Mouse (Mus musculus) lung, postnatal 4 days (tissue): ENCODE data around the gene Adam12.

ENCODE experiments used
- DNase-seq, 2 experiments: peaks; one replicate each; pipeline ENCODE4 v3.0.0; 2021

Adam12 gene

GRCm38 (mm10) chr7:134149351-134149750 lies 82.6 kb downstream of the Adam12 start:
- DNase-seq = no peak

DNA sequence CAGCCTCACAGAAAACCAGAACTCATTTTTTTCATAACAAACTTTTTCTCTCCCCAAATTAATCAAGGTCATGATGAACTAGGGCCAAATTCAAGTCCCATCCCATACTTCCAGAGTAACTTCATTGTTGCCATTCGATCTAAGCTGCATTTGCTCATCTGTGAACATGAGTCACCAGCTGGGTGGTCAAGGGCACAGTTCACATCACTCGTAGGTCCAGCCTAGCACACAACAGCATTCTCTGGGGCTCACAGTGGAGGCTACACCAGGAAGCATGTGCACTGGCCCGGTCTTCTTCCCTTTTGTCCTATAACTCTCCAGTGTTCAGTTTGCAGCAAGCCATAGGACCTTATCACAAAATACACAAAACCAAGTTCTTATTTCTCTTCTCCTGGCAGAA lies 84.4 kb downstream of the Adam12 start:
- DNase-seq = no peak

- no peak for DNase-seq
These were observed 85.1 kb downstream of the Adam12 start for GRCm38 (mm10) chr7:134146821-134147220.

DNA sequence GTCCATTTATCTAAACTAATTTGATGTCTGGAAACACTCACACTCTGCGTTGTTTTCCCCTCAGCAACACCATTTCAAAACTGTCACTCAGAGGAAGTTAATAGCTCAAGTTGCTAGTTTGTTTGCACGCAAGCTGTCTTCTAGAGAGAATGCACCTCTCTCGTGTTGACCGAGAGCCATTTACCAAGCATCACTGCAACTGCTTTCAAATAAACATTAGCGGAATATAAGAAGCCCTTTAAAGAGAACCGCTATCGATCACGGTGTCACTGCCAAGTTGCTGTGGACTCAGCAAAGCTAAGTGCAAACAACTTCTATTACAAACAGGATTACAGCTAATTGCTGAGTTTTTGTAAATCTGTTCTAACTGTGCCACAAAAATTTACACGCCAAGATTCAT lies 87.8 kb downstream of the Adam12 start:
- no peak for DNase-seq

GRCm38 (mm10) chr7:134139291-134139949 lies 92.5 kb downstream of the Adam12 start:
- DNase-seq = no peak

GRCm38 (mm10) chr7:134132323-134132722 lies 99.6 kb downstream of the Adam12 start:
- DNase-seq = no peak

DNA sequence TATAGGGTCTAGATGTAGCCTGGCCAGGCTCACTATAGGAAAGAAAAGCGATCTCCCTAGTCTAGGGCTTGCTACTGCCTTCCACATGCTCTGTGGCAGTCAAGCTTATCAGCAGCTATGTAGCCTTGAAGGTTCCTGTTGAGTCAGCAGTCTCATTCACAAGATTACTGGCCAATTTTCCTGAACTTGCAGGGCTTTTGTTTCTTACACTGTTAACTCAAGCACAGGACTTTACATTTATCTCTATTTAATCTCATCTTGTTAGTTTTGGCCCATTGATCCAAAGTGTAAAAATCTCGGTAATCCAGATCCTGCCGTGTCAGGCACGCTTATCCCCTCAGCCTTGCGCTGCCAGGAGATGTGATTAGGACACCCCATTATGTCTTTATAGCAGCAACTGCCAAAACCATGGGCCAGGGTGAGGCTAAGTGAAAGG lies 103.8 kb downstream of the Adam12 start:
- DNase-seq = peak in 1 of 2 experiments; percentile 29

DNA sequence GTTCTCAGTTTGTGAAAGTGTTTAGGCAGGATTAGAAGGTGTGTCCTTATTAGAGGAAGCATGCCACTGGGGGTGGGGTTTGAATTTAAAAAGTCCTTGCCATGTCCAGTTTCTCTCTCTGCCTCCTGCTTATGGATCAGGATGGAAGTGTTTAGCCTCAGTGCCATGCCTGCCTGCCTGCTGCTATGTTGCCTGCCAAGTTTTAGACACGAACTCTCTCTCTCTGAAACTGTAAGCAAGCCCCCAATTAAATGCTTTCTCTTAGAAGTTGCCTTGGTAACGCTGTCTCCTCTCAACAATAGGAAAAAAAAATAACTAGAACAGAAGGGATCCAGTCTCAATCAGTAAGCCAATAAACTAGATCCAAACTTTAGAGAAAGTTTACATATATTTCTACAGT lies 110.5 kb downstream of the Adam12 start:
- no peak for DNase-seq

DNA sequence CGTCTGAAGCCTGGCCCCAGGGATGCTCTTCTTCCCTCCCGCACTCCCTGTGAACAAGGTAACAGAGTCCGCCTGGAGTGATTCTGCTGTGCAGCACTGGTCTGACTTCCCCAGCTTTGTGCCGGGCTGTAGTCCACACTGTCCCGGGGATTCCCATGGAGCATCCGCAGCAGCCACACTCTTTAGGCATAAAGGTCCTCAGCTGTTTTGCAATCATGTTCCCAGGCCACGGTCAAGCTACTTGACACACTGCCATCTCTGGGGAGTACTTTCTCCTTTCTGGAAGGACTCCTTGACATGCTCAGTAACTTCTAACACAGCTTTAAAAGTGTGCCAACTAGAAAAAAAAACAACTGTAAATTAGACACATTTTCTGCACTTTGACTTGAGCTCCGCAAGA lies 116.5 kb downstream of the Adam12 start:
- DNase-seq = peak in 1 of 2 experiments; percentile 46

DNA sequence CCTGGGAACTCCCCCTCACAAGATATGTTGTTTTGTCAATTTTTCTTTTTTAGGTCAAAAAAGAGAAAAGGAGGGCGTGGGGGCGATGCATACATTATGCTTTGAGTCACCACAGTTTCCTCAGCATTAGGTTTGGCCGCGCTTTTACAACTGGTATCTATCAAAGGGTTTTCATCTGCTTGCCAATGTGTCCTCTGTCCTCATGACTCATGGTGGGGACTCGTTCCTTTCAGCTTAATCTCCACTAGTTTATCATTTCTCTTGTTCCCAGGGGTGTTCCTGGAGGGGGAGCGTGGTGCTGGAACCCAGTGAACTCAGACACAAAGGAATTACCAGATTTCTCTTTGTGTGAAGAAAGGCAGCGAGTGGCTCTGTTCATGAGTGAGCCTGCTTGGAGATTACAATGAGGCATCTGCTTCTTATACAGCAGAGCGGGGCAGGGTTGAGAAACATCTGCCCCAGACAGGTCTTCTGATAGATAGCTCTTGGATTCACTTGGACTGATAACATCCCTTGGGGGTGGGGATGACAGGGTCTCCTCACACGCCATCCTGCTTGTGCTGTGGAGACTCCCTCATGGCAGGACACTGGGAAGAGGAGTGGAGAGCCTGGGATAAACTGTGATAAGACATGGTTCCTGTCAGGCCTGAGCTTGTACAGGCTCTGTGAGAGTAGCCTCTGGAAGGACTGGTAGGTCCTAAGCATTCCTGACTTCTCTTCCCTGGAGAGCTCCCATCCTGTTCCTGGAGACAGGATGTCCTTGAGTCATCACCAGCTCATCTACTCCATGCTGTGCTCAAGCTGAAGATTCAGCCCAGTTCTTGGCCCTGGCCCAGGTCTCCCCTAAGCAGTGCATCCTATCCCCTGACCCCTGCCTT lies 117.4 kb downstream of the Adam12 start:
- no peak for DNase-seq

- no peak for DNase-seq
These were observed 118.1 kb downstream of the Adam12 start for GRCm38 (mm10) chr7:134113829-134114228.

DNA sequence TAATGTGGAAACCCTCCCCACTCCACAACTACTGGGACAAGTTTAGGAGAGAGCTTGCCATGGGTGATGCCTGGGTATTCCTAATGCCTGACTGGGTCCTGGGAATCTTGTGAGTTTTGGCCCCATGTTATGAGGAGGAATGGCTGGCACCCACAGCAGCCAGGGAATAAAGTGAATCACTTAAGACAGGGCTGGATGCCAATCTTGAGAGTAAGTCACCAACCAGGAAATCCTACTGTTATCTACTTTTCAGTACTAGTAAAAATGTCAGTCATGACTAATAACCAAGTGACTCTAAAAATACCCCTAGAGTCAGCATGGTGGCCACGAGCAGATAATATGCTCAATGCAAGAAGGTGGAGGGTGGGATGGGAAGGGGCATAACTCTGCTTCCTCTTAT lies 121.8 kb downstream of the Adam12 start:
- no peak for DNase-seq

GRCm38 (mm10) chr7:134107849-134108248 lies 124.1 kb downstream of the Adam12 start:
- DNase-seq = no peak

DNA sequence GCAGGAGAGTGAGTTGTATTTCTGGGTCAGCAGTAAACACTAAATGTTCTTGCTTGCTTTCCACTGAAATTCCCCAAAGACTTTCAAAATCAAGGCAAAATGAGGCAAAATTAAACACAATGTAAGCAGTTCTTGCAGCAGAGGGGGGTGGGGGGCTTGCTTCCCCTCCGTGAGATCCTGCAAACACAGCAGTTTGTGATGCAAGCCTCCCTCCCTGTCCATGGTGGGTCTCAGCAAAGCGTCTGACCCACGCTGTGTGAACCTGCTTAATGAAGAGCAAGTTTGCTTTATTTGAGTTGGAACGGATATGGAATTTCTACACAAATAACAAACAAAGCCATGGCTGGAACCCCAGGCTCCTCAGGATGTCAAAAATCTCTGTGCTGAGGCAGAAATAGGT lies 132.9 kb downstream of the Adam12 start:
- DNase-seq = peak in 1 of 2 experiments; percentile 45

GRCm38 (mm10) chr7:134097861-134098260 lies 134.1 kb downstream of the Adam12 start:
- DNase-seq = no peak

- no peak for DNase-seq
These were observed 138.1 kb downstream of the Adam12 start for GRCm38 (mm10) chr7:134093871-134094270.

DNA sequence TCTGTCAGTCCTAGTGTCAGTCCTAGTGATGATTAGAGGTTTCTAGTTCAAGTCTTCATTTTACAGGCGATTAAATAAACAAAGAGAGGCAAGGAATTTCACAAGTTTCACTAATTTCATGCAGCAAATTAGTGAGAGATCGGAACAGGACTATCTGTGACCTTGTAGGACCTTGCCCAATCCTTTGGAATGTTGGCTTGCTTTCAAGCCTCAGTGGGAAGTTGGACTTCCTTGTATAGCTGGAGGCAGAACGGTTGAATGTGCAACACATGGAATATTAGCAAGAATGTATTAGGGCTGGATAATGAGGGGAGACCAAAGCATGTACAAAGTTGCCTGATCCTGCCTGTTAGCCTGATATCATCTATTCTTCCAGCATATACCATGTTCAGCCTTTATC lies 141.2 kb downstream of the Adam12 start:
- DNase-seq = no peak

DNA sequence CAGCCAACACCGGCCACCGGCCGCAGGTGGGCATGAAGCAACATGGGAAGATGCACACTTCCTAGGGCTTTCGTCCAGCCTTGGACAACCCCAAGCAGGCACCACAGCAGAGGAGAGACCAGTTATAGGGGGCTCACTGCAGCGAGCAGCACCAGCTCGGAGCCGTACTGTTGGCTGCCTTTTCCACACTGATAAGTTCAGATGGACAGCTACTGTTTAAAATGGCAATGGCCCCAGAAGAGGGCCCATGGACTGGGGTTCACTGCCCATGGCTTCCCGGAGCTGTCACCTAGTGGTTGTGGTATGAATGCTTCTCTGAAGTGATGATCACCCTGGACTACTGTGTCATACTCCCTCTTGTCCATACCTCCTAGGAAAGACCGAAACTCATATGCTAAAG lies 141.7 kb downstream of the Adam12 start:
- DNase-seq = no peak

- no peak for DNase-seq
These were observed 143.2 kb downstream of the Adam12 start for GRCm38 (mm10) chr7:134088548-134089347.

DNA sequence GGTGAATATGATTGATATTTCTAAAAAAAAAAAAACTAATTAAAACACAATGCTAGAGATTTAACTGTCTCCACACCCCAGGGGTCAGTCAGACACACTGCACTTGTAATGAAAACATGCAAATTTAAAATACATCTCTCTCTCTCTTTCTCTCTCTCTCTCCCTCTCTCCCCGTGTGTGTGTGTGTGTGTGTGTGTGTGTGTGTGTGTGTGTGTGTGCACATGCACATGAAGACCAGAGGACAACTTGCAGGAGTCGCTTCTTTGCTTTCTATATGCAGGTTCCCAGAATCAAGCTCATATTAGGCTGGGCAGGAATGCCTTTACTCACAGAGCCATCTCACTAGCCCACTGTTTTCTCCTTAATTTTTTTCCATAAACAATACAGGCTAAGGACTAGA lies 146.6 kb downstream of the Adam12 start:
- no peak for DNase-seq

- DNase-seq = no peak
These were observed 147.0 kb downstream of the Adam12 start for GRCm38 (mm10) chr7:134084926-134085325.

- DNase-seq = no peak
These were observed 150.5 kb downstream of the Adam12 start for GRCm38 (mm10) chr7:134081307-134082072.
